Comparison of ENCODE assay signal across 27 mouse cellular contexts in genomic region chr16:12178031-12178430, GRCm38 (mm10).
DNase-seq lines count a peak whose midpoint lies in the region; ATAC-seq and TF ChIP-seq lines count a peak whose summit lies in the region.
"Had no signal": no experiment of that assay in that cellular context is flagged by ENCODE, and none has a peak within 500 bp of the region (broad histone marks: within the 10 kb centered on the region; RNA-seq: fewer than 3 reads in every experiment).

No protein-coding gene starts in this region.

- no peak for TF ChIP-seq EP300 in lung, postnatal 0 days (IDR thresholded peaks at IDR 0.05)

- H3K4me1 ChIP-seq in lung, postnatal 0 days (ENCODE audit: insufficient read depth, low read depth, low read length), result no peaks in the 10 kb centered on the region
- H3K4me1 ChIP-seq: embryonic facial prominence, embryonic 12.5 days; embryonic facial prominence, embryonic 15.5 days; heart, embryonic 10.5 days; heart, embryonic 13.5 days had no signal

- 0 out of 2 replicates have a peak overlapping the region, but pooled peaks have one; percentile 14 for H3K27ac ChIP-seq in layer of hippocampus, adult 2 months
- H3K27ac ChIP-seq in lung, postnatal 0 days (ENCODE audit: low read length), result no peak overlapping the region
- H3K27ac ChIP-seq: embryonic facial prominence, embryonic 12.5 days; embryonic facial prominence, embryonic 15.5 days; heart, adult 2 months; heart, embryonic 10.5 days; heart, embryonic 13.5 days; hindbrain, embryonic 14.5 days; hindbrain, postnatal 0 days had no signal

- no peak for TF ChIP-seq CTCF in layer of hippocampus, adult 2 months (conservative IDR thresholded peaks at IDR 0.05)
- TF ChIP-seq CTCF in lung, postnatal 0 days (IDR thresholded peaks at IDR 0.05), result no peak

- no peak; the same call in 1 of the 2 replicates for ATAC-seq in lung, postnatal 0 days
- no peak for ATAC-seq in frontal cortex, adult (ENCODE audit: low TSS enrichment)
- ATAC-seq: forebrain, embryonic 14.5 days; forebrain, postnatal 0 days; hindbrain, postnatal 0 days; inflammation-experienced regulatory T-cells, adult 6 months had no signal

- H3K4me2 ChIP-seq in lung, postnatal 0 days (replicated peaks; ENCODE audit: low read depth, low read length), result no peak overlapping the region
- H3K4me2 ChIP-seq: embryonic facial prominence, embryonic 12.5 days; embryonic facial prominence, embryonic 15.5 days; heart, embryonic 13.5 days; hindbrain, embryonic 14.5 days had no signal

- H3K27me3 ChIP-seq in lung, postnatal 0 days (replicated peaks; ENCODE audit: insufficient read depth, low read length), result no peaks in the 10 kb centered on the region
- H3K27me3 ChIP-seq: embryonic facial prominence, embryonic 12.5 days; embryonic facial prominence, embryonic 15.5 days; heart, embryonic 13.5 days had no signal

- H3K36me3 ChIP-seq in lung, postnatal 0 days (ENCODE audit: insufficient read depth, low read length), result no peaks in the 10 kb centered on the region
- H3K36me3 ChIP-seq: embryonic facial prominence, embryonic 12.5 days; embryonic facial prominence, embryonic 15.5 days; G1E; heart, embryonic 10.5 days; heart, embryonic 13.5 days had no signal

- no peaks in the 10 kb centered on the region for H3K9me3 ChIP-seq in lung, postnatal 0 days (ENCODE audit: low read length)
- H3K9me3 ChIP-seq: embryonic facial prominence, embryonic 12.5 days; embryonic facial prominence, embryonic 15.5 days; G1E; heart, embryonic 10.5 days; heart, embryonic 13.5 days had no signal

- WGBS in lung, postnatal 0 days, result 60% methylated on average over 2 of the region's 2 CpGs

- H3K4me3 ChIP-seq in layer of hippocampus, adult 2 months, result no peak overlapping the region
- H3K4me3 ChIP-seq in lung, postnatal 0 days (ENCODE audit: low read depth, low read length), result no peak overlapping the region
- H3K4me3 ChIP-seq: embryonic facial prominence, embryonic 12.5 days; embryonic facial prominence, embryonic 15.5 days; heart, adult 2 months; heart, embryonic 10.5 days; heart, embryonic 13.5 days had no signal

- H3K9ac ChIP-seq in lung, postnatal 0 days (replicated peaks; ENCODE audit: low read depth), result no peak overlapping the region
- H3K9ac ChIP-seq: embryonic facial prominence, embryonic 12.5 days; embryonic facial prominence, embryonic 15.5 days; forebrain, postnatal 0 days; heart, embryonic 13.5 days; hindbrain, embryonic 14.5 days had no signal

- no peak for DNase-seq in layer of hippocampus, adult 2 months (ENCODE audit: low spot score in 2 of 2)
- no peak for DNase-seq in layer of hippocampus, adult 8-10 months (ENCODE audit: low spot score in 2 of 2)
- DNase-seq in lung, postnatal 0 days (ENCODE audit: low spot score), result peak; percentile 54
- no peak for DNase-seq in lung, postnatal 14 days
- DNase-seq in NIH3T3 (ENCODE audit: low read depth), result peak; percentile 2
- DNase-seq in testis, postnatal 14 days (ENCODE audit: low spot score), result no peak
- DNase-seq: adrenal gland, postnatal 10 days; adrenal gland, postnatal 36 days; cerebellum, adult 11 months; cerebellum, adult 2 months; cerebellum, adult 9-11 months; cerebellum, postnatal 25 days; forebrain, postnatal 0 days; gastrocnemius, postnatal 36 days; heart, adult 2 months; heart, postnatal 14 days; heart, postnatal 4 days had no signal

Comparison
In these comparisons a context has a peak if more than half of its experiments do, and no peak if none do; other contexts are left out.
1. DNase-seq: peak in lung, postnatal 0 days (single experiment) and NIH3T3 (single experiment); none in layer of hippocampus, adult 2 months (0 of 2), layer of hippocampus, adult 8-10 months (0 of 2), lung, postnatal 14 days (single experiment) and testis, postnatal 14 days (single experiment).